Mouse (Mus musculus) urinary bladder, postnatal 4 days (tissue): ENCODE data around the gene Snx19.
A peak's percentile ranks its signal among the peaks of the same experiment; 100 is the strongest.

Experiments
- DNase-seq, 2 experiments: peaks; one replicate each; pipeline ENCODE4 v3.0.0; 2021 to 2022; ENCODE audit warnings: low spot score in 2 of 2

Snx19 gene

DNA sequence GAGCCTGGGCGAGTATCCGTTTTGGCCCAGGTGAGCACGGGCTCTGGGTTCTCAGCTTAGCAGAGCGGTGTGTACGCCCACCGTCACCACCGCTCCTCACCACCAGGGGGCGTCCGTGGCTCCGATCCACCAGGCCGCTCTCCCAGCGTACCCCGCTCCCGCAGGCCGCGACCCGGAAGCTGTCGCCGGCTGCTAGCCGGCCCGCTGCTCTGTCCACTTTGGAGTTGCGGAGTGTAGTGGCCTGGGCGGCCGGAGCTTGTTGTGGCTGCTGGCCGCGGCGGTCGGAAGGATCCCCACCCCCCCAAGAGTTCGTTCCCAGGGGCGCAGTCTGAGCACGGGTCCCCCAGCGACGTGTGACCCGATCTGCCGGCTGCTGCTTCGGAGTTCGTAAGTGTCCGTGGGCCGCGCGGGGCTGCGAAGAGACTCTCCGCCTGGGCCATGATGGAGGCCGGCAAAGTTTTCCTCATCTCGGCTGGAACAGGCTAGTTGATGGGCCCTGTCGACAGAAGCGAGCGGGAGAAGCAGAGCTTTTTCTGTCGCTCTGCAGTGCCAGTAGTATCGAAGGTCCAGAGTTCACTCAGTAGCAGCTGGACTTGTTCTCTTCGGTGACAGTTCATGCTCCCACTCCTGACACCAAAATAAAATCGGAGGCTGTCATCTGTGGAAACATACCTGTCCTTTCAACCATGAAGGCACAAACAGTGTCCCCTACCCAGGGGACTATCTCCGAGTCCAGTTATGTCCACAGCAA, at the start of gene Snx19:
Gene Snx19 (plus strand): TSS at position 227 of the 751 bp plus-strand sequence.
- DNase-seq, result peak; percentile 86 to 96

- no peak for DNase-seq
Observed at GRCm38 (mm10) chr9:30400771-30401170, 26.1 kb upstream of the Snx19 start.

GRCm38 (mm10) chr9:30422940-30423339, 4.0 kb upstream of the Snx19 start:
- no peak for DNase-seq

DNA sequence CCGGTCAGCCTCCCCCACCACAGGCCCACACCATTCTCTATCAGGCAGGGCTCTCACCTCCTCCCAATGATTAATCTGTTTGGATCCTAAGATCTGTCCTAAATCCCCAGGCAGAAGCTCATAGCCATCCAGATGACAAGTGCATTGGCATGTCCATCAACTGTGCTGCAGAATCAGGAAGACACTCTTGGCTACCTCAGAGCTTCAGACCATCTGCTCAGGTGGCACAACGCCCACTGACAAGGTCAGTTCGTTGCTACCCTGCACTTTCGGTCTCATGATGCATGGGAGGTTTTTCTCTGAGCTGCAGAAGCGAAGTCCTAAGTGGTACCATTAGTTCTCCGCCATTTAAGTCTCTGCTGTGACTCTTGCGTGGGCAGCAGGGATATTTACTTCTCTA, 1.7 kb upstream of the Snx19 start:
- no peak for DNase-seq

DNA sequence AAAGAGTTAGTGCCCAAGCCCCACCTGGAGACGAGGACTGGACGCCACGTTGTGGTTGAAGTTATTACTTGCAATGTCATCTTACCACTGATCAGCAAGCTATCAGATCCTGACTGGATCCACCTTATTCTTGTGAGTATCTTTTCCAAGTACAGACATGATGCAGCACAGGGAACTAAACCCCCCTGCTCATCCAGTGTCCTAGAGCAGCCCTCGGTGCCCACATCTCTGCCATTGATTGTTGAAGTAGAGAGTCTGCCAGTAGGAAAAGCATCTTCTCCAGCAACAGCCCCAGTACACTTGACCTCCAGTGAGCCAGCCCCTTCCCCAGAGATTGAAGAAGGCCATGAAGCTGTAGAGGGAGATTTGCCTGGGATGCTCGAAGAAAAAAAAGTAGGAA, 1.3 kb downstream of the Snx19 start:
- no peak for DNase-seq

GRCm38 (mm10) chr9:30430447-30430846, 3.5 kb downstream of the Snx19 start:
- DNase-seq, result no peak

- DNase-seq, result no peak
Observed at GRCm38 (mm10) chr9:30431909-30432308, 5.0 kb downstream of the Snx19 start.

DNA sequence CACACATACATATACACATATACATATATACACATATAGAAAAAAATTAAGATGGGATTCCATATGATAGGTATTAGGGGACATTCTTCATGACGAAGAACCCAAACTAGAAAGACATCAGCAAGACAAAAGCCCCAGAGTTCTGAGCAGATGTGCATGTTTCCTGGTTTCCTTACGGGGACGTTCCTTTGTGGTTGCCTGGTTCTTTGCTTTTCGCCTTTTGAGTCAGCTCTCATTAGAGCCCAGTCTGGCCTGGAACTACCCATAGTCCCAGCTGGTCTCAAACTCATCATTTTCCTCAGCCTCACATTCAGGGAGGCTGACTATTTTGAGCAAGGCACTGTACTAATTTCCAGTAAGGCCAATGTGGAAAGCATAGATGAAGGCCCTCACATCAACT, 7.0 kb downstream of the Snx19 start:
- DNase-seq, result no peak

DNA sequence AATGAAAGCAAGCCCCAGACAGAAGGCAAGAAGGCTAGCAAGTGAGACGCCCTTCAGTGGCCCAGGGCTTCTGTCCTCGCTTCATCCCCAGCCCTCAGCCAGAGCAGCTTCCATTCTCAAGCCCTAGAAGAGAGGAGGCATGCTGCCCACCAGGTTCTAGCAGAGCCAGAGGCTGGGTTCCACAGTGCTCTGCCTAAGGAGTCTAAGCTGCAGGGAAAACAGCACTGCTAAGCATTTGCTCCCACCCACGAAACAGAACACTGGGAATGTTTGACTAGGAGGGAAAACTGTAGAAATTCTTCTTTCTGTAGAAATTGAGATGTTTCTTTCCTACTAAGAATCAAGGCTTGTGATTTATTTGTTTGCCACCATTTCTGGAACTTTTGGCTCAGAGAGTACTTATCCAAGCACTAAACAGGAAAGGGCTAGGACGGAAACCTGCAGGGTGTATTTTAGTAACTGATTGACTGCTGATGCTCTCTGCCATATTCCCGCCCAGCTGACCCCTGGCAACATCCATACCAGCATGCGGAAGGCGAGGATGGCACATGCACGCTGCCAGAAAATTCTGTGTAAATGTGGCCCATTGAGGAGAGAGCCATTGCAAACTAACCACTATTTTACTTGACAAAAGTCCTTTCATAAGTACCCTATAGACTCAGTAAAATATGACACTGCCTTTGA, 9.1 kb downstream of the Snx19 start:
- DNase-seq, result no peak

- DNase-seq, result no peak
Observed at GRCm38 (mm10) chr9:30438505-30438904, 11.6 kb downstream of the Snx19 start.

GRCm38 (mm10) chr9:30441761-30442160, 14.9 kb downstream of the Snx19 start:
- no peak for DNase-seq

DNA sequence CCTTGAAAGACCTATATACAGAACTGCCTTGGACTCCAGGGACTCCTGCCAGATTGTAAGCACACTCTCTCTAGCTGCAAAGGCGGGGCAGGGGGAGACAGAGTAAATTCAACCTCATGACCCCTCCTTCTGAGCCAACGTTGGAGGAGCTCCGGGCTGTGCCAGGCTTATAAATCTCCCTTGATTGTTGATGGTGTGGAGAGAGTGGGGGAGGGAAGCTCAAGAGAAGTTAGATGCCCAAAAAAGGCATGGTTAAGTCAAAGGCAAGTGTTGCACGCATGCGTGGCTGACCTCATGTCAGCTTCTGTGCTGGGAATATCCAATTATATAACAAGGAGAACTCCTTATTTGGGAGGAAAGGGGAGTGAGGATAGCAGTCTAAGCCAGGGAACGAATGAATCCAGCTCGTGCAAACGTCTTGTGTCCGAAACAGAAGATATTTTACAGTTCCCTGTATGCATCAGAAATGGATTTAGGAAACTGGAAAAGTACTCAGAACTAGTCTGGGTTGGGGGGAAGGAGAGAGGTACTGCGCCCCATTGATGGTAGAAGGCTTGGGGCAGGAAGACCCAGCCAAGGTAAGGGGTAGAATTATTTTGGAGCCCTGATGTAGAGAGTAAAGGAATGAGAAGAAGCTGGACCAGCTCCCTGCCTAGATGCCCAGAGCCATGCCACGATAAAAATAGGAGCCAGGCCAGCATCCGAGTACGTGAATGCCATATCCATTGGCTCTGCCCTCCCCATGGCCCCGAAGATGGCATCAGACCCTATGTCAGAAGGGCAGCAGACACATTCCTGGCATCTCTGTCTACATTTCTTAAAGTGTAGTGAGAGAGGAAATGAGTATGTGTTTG, 18.6 kb downstream of the Snx19 start:
- peak in 1 of 2 experiments; percentile 55 for DNase-seq

- no peak for DNase-seq
Observed at GRCm38 (mm10) chr9:30446126-30446525, 19.2 kb downstream of the Snx19 start.

- DNase-seq, result no peak
Observed at GRCm38 (mm10) chr9:30448459-30448858, 21.6 kb downstream of the Snx19 start.

DNA sequence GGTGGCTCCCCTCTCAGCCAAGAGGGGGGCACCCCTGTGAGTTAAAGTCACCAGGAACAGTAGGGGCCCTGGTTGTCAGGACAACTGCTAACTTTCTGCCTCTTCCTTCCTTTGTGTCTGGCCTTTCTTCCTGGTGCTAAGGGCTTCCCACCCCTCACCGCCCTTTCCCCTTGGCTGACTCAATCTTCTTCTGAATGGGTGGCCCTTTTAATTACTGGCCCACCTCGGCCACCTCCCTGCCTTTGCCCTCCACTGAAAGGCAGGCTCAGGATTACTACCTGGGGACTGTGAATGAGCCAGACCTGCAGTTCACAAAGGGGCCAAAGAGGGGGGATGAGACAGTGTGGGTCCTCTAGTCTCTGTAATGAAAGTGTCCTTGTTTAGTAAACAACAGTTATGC, 23.0 kb downstream of the Snx19 start:
- DNase-seq, result no peak

DNA sequence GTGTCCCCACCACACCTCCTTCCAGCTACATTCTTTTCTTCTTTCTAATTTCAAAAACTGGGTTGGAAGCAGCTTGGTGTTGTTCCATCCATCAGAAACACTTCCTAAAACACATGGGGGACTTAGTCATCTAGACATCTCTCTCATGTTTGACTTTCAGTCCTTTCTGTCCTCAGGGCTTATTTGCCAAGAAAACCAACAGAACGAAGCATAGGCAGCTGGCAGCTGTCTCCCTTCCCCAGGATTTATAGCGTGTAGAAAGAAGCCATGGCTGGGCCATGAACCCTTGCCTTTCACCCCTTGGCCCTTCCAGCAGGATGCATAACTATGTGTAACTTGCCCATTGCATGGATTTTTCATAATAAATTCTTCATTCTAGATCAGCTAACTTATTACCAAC, 23.9 kb downstream of the Snx19 start:
- no peak for DNase-seq

GRCm38 (mm10) chr9:30454527-30454926, 27.6 kb downstream of the Snx19 start:
- no peak for DNase-seq

GRCm38 (mm10) chr9:30456250-30456649, 29.3 kb downstream of the Snx19 start:
- DNase-seq, result no peak

DNA sequence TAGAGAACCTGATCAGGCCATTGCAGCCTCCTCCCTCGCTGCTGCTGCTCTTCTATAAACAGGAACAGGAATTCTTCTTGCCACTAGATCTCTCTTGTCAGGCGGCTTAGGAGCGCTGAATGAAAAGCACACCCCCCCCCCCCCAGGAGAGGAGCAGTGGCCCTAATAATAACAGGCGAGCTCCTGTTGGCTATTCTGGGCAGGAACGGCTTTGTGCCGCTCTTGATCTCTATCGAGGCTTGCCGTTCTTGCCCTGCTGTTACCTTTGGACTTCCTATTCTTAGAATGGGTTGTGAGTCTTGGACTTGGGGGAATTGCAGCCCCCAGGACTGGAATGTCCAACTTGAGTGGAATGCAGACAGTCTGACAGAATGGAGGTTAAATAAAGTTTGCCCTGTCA, 33.6 kb downstream of the Snx19 start:
- DNase-seq, result no peak

GRCm38 (mm10) chr9:30464661-30465060, 37.8 kb downstream of the Snx19 start:
- DNase-seq, result no peak

DNA sequence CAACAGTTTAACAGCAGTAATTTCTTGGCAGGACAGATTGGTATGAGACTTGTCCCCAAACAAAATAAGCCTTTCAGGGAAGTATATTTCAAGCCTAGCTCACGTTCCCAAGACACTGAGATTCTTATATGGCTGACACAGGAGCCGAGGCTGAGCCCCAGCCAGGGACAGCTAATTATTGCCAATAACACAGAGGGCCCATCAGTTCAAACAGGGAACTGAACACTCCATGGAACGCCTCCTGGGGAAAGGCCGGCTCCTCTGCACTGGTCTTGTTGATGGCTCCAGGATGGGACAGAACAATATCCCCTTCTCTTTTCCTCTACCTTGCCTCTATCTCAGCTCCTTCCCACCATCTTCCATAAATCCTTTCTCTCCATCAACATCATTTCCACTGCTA, 53.1 kb downstream of the Snx19 start:
- DNase-seq, result no peak

- peak; percentile 83 to 92 for DNase-seq
Observed at GRCm38 (mm10) chr9:30480464-30480863, 53.6 kb downstream of the Snx19 start.
